Mouse (Mus musculus) frontal cortex, postnatal 36 days (tissue): ENCODE measurements around the gene Fgd6.

Experiments used
- DNase-seq, 2 experiments: peaks; one replicate each; pipeline ENCODE4 v3.0.0; 2022; ENCODE audit warnings: low spot score in 2 of 2

Gene Fgd6

DNA sequence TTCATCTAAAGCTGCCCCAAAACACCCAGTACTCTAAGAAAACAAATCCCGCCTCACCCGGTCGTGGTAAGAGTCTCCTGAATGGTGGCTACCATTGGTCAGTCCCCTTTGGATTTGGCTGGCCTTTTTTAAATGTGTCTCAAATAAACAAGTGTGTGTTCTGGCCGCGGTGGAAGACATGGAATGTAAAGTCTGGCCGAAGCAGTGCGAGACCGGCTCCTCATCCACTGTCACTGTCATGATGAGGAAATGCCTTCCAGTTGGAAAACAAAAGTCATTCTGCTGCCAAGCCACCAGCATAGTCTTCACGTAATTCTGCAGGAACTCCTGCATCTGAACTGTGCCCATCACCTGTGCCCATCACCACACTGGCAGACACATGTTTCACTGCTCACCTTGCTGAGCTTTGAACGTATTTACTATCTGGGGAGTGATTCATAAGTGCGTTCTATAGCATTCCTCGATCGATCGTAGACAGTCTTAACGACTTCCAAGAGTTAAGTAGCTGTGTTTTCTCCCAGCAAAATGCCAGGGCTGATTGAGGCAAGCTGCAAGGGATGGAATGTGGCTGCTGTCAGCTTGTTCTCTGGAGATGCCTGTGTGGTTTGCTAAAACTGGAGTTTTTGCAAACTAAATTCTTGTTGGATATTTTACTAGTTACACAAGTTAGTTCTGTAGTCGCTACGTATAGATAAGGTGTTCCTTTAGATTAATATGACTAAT is 60.1 kb downstream of the Fgd6 start:
- no peak for DNase-seq

DNA sequence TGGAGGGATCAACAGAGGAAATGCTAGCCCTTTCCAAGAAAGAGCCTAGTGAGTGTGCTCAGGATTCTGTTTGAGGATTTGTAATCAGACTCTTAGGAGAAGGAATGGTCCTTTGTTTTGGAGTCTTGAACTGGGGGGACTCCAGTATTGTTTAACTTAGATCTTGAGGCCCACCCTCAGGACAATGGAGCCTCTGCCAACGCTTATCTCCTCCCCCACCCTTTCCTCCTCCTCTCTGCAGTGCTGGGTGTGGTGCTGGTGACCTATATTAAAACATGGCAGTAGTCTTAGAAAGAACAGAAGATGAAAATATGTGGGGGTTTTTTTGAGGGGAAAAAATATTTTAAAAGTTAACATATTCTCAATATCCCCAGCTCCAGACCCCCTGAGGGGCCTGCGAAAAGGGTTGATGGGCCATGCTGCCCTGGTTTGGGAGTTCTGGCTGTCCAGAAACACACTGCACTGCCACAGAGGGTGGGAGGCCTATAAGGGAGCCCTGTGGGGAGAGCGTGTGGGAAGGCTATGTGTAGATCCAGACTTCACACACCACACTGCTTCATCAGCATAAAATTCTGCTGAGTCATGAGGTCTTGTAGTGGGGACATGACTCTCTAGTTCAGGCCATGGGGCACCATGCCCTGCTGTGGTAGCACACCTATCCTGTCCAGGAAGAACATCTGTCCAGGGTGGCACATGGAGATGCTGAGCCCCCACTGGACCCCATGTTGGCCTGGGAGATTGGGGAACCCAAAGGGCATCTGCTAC is 61.5 kb downstream of the Fgd6 start:
- no peak for DNase-seq

DNA sequence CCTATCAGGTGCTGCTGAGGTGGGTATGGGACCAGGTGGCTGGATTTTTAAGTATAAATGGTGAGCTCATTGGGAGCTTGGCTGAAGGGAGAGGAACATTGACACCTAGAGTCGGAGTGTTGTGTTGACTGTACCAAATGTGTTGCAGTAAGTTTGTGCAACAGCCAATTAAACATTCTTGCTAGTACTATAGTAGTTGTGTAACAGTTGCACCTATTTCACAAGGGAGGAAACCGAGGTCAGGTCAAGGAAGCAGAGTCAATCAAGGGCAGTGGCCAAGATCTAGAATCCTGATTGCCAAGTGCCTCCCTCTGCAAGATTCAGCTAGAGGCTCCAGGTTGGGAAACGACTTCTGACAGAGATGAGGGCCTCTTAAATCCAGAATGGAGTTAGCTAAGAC is 62.3 kb downstream of the Fgd6 start:
- no peak for DNase-seq

DNA sequence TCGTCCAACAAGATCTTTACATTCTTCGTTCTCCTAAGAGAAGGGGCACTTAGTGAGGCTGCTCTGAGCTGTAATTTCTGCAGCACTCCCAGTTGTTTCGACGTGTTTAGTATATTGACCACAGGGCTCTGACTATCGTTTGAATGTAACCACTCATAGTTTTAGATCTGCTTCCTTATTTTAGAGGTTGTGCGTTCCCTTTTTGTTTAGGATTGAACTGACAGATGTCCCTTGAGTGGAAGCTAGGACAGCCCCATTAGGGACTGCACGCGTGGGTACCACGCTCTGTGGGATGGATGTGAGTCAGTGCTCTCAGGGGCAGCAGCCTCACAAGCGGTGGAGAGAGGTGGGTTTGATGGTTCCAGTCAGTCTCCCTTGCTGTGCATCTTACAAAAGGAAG is 69.7 kb downstream of the Fgd6 start:
- DNase-seq, result no peak

DNA sequence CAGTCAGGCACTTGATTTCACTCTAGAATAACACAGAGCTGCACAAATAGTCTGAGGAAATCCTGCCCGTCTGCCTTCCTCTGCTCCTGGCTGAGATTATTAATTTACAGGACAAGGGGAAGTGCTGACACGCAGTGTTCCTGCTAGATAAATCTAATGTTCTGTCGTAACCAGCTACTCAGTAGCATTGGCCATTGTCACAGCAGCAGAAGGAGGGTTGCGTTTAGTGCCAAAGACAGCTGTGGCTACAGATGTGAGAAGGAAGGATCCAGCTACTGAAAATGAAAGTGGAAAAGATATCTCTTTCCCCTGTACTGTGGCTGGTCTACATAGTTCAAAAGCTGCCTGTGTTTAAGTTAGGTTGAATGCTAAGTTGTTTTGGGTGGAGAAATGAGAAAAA is 71.4 kb downstream of the Fgd6 start:
- DNase-seq, result no peak

DNA sequence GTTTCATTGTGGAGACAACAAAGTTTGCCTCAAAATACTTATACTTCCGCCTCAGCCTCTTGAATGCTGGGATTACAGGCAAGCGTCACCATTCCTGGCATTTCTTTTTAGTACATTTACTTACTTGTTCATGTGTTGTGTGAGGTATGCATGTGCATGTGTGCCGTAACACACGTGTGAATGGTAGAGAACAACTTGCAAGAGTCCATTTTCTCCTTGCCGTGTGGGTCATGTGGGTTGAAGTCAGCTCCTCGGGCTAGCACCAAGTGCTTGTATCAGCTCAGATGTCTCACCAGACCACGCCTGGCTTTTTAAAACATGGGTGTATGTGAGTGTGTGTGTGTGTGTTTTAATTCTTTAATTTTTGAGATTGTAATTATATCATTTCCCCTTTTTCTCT is 71.8 kb downstream of the Fgd6 start:
- DNase-seq, result no peak

DNA sequence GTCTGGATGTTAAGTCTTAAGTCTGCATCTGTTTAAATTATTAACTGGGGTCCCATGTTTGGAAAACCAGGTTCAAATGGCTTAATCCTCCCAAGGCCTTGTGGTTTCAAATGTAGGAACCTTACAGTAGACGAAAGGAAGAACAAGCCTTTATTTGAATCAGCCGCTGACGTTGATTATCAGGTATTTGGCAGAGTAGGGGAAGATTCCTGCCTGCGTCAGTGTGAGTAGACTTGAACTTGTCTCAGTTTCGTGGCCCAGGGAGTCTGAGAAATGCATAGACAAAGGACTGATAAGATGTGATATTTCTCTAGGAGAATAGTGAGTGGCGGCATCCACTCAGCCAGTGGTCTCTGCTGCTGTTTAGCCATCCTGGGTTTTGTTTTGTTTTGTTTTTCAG is 73.0 kb downstream of the Fgd6 start:
- no peak for DNase-seq

DNA sequence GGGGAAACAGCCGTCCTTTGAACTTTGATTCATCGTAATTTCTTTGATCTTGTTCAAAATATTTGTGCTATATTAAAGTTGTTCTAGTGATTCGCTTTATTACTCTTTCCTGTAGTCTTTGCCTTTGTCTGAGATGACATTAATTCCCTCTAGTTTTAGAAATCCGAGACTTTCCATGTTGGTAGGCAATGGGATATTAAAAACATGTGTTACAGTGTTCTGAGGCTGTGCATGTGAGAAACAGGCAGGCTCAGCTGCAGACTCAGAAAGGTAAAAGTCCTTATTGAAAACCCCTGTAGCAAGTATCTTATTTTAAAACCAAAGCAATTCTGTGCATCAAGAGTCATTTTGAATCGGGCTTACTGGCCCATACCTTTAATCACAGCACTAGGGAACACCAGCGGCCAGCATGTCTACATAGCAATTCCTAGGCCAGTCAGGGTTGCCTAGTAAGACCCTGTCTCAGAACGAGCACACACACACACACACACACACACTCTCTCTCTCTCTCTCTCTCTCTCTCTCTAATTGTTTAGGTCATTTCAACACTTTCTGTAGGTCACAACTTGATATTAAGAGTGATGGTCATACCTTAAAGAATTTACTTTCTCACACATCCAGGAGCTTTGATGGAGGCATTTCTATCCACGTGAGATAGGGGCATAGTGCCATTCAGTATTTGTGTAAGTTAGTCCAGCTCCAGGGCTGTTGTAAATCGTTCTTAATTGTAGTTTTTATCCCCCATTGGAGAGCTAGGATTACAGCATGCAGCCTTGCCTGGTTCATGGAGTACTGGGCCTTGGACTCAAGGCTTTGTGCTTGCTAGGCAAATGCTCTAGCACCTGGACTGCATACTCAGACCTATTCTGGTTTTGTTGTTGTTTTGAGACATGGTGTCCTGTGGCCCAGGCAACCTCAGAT is 75.3 kb downstream of the Fgd6 start:
- no peak for DNase-seq

DNA sequence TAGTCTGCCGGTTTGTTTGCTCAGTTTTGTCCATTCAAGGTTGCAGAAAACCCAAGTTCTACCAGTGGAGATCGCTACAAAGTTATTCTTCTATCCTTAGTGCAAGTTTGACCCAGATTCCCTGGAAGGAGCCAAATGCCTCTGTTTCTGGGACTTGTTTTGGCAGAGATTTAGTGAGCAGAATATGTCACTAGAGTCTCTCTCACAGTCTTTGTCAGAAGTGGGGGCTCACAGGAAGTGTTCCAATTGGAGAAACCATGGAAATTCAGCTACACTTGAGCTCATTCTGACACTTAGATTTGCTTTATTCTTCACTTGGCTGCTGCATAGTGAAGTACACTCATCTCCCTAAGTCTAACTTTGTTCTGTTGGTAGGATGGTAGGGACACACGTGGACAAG is 76.4 kb downstream of the Fgd6 start:
- peak in 1 of 2 experiments; percentile 28 for DNase-seq

DNA sequence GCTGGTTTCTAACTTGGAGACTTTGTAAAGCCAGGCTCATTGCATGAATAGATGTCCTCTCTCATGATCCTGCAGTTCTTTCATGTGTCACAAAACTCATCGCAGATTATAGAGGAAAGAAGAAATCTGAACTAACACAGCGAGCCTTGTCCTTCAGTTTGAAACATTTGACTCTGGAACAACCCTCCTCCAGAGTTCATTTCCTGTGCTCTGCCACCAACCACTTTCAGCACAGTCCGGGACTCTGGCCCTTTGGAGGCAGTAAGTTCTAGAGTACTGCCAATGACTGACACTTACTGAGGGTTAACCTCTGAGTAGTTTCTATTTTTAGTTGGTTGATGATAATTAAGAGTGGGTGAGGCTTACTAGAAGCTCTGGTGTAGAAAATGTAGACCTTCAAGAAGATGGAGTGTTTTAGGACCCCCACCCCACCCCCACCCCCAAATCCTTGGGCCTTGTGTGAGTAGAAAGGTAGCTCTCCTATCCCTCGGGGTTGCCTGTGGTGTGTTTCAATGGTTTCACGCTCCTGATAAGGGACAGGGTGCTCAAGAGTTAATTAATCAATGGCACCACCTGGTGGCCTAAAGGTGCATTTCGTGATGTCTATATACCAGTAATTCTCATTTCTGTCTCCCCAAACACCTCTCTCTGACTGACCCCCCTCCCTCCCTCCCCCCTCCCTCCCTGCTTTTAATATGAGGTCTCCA is 80.2 kb downstream of the Fgd6 start:
- peak; percentile 70 to 89 for DNase-seq

DNA sequence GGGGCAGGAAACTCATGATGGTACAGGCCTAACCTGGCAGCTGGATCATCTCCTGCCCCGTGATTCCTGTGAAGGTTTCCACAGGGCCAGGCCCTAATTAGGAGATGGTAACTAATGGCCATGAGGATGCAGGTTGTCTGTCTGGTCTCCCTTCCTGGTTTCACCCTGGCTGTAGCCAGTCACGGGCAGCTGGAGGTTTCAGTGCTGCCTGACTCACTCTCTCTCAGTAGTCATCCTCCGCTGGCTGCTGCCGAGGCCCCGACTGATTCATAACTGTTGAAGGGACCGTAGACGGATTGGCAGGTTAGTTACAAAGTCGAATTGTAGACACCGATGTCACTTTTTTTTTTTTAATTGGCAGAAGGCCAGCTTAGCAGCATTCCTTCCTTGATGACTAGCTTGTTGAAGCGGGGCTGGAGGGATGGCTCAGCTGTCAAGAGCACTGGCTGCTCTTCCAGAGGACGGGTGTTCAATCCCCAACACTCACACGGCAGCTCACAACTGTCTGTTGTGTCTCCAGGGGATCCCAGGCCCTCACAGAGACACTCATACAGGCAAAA is 81.1 kb downstream of the Fgd6 start:
- no peak for DNase-seq

DNA sequence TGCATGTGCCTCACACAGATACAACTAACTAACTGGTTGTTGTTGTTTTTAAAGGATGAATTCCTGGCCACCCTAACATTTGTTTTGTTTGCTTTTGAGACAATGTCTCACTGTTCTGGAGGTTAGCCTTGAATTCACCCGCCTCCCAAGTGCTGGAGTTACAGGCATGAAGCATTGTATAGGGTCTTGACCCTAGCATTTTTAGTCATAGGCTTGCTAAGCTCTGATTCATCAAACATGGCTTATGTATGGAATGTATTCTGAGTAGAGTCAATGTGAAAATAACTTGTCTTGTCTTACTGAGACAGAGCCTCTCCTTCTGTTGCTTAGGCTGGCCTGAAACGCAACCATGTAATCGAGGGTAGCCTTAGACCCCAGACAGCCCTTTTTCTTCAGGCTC is 82.1 kb downstream of the Fgd6 start:
- DNase-seq, result no peak

DNA sequence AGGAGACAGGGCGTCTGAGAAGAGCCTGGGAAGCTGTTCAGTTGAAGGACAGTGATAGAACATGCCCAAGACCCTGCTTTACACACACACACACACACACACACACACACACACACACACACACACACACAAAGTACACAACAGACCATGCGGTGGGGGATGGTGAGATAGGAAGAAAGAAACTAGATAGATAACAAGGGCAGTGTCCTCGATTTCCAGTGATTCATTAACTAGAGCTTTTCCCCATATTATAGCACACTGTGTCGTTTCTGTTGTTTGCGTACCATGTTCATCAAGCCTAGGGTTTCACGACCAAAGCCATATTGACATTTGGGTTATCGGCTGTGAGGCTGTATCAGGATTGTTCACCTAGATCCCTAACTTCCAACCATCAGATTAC is 83.2 kb downstream of the Fgd6 start:
- DNase-seq, result no peak

DNA sequence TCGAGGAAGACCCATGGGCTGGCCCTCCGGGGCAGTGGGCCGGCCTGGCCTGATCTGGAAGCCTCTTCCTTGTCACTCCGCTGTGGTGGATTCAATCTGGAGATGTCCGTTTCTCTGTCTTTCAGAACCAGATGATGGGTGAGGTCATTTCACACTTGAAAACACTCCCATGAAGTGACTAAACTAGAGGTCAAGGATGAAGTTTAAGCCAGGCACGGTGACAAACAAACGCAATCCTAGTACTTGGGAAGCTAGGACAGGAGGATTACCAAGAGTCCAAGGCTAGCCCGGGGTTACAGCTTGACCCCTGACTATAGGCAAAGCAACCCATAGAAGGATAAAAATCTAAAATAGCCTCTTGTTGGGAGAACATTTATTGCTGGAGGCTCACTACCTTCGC is 84.9 kb downstream of the Fgd6 start:
- DNase-seq, result no peak

DNA sequence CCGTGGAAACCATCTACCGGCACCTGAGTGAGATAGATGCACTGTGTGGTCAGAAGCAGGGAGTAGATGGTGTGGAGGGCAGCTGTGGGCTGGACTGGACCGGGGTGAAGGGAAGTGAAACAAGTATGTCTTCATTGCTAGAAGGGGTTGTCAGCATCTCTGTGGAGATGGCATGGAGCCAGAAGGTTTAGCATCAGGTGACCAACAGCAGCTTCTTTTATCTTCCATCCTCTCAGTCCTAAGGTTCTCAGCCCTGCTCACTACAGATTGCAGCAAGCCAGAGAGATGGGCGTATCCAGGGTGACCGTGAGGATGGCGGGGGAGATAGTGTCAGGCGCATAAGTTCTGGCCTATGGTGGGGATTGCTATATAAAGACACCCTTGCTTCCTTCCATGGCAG is 86.8 kb downstream of the Fgd6 start:
- DNase-seq, result no peak

DNA sequence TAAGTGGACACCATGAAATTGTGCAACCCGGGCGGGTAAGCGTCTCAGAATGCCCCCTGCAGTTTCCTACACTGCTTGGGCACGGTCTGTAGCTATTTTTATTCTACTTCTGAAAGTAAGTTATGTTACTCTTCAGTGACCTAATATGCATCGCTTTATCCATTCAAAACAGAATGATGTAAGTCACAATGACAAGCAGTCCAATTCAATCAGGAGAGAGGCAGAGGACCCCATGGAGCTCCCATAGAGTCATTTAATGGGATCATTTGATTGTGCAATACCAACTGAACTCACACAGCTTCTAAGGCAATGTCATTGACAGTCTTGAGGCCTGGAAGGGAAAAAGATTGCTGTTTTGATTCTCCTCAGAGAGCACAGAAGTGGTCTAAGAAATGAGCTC is 87.8 kb downstream of the Fgd6 start:
- DNase-seq, result no peak

DNA sequence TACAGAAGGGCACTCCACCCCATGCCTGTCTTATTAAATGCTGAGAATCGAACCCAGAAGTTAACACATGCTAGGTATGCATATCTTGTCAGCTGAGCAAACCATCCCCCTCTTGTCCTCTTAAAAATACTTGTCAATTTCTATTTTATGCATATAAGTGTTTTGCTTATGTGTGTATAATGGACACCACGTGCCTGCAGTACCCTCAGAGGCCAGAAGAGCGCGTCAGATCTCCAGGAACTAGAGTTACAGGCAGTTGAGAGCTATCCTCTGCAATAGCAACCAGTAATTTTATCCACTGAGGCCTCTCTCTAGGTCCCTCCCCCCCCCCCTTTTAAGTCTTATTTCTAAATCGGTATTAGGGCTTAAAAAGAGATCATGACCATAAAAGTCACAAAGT is 88.6 kb downstream of the Fgd6 start:
- DNase-seq, result no peak

DNA sequence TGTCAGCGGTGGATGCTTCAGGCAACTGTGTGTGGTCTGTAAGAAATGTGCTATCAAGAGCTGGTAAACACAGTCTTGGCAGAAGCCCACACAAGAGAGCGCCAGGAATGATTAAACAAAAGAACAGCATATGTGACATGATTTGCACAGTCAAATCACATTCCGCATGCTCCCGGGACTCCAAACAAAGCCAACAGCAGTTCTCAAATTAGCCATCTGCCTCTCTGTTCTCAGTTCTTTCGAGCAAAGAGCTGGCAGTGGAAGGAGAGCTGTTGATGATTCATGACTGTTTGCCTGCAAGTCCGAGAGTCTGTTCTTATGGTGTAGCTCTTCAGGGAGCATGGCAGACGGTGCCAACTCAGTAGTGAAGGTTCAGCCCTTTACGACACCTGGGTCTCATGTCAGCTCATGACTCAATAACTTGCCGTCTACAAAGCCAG is 93.9 kb downstream of the Fgd6 start:
- DNase-seq, result peak; percentile 67 to 86

DNA sequence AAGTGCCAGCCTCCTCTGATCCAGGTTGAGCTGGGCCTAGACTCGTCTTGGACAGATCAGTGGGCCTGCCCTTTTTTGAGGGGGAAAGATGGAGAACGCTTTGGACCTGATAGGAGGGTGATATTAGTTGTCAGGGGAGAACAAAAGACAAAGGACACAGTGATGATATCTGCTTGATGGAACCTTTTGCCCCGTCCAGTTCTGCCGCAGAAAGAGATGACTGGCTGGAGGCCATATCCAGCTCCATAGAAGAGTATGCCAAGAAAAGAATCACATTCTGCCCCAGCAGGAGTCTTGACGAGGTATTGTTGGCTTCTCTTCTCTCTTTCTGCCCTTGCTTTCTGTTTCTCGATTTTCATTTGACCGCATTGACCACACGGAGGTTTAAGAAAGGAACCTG is 97.3 kb downstream of the Fgd6 start:
- no peak for DNase-seq

DNA sequence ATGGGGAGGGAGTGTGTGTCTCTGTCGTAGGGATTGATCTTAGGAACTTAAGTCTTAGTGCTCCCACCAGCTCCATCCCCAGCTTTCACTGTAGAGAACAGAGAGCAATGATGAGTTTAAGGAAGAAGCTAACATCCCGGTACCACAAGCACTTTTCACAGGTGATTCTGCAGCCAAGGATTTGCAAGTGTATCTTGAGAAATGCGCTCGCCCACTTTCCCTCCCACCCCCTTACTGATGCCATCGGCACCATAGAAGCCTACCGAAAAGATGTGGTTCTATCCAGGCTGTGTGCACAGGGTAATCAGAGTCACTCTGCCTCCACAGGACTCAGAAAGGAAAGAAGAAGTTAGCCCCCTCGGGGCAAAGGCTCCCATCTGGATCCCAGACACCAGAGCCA is 97.9 kb downstream of the Fgd6 start:
- DNase-seq, result peak in 1 of 2 experiments; percentile 25
